Mouse (Mus musculus): ENCODE data around the gene Akip1. TPM values are rescaled to one million over a fixed set of nuclear protein-coding genes. Genes with fewer than 3 reads are reported as not detected.

Gene Akip1
- 10 to 100 TPM; 10.3 to 17.8 TPM for total RNA-seq (2021)
- long read RNA-seq, experiment 1, partial matches to known transcripts = 0 of 4 reads
- long read RNA-seq, experiment 1, other reads (novel, unspliced or antisense) = 0 of 4 reads
- long read RNA-seq, experiment 2, transcript Akip1-201 (6 exons, 1,028 nt) = major isoform, 8 of 12 reads
- long read RNA-seq, experiment 2, partial matches to known transcripts = 3 of 12 reads
- long read RNA-seq, experiment 2, other reads (novel, unspliced or antisense) = 1 of 12 reads

DNA sequence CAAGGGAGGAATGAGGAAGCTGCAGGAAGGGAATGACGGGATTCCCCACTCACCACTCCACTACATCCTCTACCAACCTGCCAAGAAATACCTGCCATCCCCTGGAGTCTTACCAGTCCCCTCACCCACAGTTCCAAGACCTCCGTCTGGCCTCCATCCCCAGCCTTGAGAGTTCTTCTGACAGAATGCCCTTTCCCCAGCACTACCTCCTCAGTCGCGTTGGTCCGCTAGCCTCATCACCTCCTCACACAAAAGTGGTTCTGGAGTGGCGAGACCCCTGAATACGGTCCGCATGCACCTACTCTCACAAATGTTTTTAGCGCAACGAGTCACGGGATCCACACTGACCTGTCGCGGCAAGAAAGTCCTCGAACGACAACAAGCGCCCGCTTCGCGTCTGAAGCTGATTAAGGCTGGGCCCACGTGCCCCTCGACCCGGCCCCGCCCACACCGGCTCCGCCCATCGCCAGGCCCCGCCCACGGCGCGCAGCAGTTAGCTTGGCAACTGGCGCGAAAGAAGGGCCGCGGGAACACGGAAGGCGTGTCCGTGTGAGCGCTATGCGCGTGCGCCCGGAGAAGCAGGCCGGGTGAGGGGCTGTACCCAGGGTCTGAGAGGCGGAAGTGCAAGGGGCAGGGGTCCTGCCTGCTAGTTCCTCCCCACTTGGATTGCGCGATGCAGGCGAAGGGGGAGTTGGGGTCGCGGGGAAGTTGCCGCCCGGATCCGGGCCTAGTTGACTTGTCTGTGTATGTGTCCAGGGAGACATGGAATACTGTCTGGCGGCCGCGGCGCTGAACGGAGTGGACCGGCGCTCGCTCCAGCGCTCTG is at the start of gene Akip1, which contains the start of gene St5:
Gene Akip1, plus strand, starts transcription at position 501 of the 826 bp plus-strand sequence.
Gene St5, minus strand, starts transcription at position 416 of the 826 bp plus-strand sequence.
- Histone ChIP-seq H3K4me3 (peak within 1 kb of the TSS; percentile 75), H3K27ac (peak within 1 kb of the TSS; percentile 87)
- intact Hi-C loops (cut with DNase I) = loop anchor here (5.0 kb wide), 1 partner anchor 176 kb away; no protein-coding TSS in a partner anchor
- TF ChIP-seq CTCF (IDR thresholded peaks at IDR 0.05) = no peak
- peak; percentile 97 for DNase-seq

DNA sequence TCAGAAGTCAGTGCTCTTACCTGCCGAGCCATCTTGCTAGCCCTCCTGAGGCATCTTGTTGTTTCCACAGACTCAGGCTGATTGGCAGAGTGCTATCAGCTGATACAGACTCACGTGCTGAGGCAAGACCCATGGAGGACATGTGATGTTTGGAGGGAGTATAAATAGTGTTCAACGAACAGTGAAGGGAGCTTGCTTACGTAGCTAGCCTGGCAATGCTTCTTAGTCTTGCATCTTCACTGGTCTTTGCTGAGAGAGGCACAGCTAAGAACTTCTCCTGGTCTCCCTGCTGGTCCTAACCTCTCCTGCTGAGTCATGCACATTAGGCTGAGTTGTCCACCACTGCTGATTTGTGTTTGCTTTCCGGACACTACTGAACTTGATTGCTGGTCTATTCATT is 48.6 kb upstream of the Akip1 start:
- no peak overlapping the region for H3K4me3 ChIP-seq
- no peak for DNase-seq
- no peak overlapping the region for H3K27ac ChIP-seq
- intact Hi-C loops (cut with DNase I) = no loop called here
- no peak for TF ChIP-seq CTCF (IDR thresholded peaks at IDR 0.05)

DNA sequence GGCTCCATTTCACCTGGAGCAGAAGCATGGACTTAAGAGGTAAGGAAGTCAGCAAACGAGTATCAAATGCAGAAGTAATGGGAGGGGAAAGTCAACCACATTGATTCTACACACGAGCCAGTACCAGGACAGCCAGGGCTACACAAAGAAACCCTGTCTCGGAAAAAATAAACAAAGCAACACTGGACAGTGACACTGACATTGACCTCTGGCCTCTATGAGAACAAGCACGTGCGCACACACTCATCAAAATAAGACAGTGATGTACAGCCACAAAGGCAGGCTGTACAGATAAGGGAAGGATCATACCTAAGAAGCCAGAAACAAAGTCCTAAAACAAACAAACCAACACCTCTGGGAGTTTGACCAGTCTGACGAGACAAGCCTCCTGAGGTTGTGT is 45.6 kb upstream of the Akip1 start:
- intact Hi-C loops (cut with DNase I) = no loop called here
- no peak for TF ChIP-seq CTCF (IDR thresholded peaks at IDR 0.05)
- Histone ChIP-seq H3K27ac (no peak overlapping the region), H3K4me3 (no peak overlapping the region)
- DNase-seq = no peak

DNA sequence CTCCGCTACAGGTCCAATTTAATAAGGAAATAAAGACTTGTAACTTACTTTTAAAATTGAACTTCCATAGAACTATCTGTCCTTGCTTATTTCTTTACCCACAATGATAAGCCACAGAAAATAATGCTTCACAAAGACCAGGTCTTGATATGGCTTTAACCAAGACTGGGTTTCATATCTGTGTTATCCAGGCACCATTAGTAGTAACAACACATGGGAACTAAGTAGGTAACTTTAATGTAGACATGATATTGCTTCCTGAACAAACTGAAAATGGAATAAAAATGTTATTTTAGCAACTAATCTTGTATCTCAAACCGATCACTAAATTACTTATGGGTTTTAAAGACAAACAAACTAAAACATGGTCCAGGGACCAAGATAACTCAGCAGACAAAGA is 44.2 kb upstream of the Akip1 start:
- TF ChIP-seq CTCF (IDR thresholded peaks at IDR 0.05) = no peak
- Histone ChIP-seq H3K4me3 (no peak overlapping the region), H3K27ac (no peak overlapping the region)
- no peak for DNase-seq
- intact Hi-C loops (cut with DNase I) = no loop called here

DNA sequence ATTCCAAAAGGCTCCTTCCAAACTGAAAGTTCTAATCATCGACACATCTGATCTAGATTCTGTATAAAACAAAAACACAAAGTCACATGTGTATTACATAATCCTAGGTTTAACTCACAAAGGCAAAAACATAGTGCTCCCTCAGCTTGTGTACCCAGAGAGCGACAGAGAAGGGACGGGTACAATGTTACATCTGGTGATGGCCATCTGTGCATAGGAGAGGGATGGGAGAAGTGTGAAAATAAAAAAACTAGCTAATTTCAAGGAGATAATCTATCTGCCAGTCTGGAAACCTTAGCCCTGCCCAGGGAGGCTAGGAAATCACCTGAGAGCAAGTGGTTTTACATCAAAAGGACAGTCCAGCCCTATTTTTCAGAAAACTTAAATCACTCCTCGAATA is 40.9 kb upstream of the Akip1 start:
- intact Hi-C loops (cut with DNase I) = no loop called here
- H3K27ac ChIP-seq = peak overlapping the region; percentile 28; the same call in 1 of the 2 replicates
- no peak for TF ChIP-seq CTCF (IDR thresholded peaks at IDR 0.05)
- H3K4me3 ChIP-seq = no peak overlapping the region
- DNase-seq = no peak

DNA sequence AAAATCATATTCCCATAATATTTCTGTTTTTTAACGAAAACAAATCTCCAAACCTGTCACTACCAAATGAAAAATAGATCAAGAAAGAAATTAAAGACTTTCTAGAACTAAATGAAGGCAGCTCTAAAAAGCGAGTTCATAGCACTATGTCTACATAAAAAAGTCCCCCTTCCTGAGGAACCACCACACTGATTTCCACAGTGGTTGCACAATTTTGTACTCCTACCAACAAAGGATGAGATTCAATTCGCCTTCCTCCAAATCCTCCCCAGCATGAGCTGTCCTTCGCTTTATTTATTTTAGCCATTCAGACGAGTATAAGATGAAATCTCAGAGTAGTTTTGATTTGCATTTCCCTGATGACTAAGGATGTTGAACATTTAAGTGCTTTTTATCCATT is 36.8 kb upstream of the Akip1 start:
- intact Hi-C loops (cut with DNase I) = no loop called here
- no peak for TF ChIP-seq CTCF (IDR thresholded peaks at IDR 0.05)
- DNase-seq = no peak
- H3K27ac ChIP-seq = no peak overlapping the region
- H3K4me3 ChIP-seq = no peak overlapping the region

DNA sequence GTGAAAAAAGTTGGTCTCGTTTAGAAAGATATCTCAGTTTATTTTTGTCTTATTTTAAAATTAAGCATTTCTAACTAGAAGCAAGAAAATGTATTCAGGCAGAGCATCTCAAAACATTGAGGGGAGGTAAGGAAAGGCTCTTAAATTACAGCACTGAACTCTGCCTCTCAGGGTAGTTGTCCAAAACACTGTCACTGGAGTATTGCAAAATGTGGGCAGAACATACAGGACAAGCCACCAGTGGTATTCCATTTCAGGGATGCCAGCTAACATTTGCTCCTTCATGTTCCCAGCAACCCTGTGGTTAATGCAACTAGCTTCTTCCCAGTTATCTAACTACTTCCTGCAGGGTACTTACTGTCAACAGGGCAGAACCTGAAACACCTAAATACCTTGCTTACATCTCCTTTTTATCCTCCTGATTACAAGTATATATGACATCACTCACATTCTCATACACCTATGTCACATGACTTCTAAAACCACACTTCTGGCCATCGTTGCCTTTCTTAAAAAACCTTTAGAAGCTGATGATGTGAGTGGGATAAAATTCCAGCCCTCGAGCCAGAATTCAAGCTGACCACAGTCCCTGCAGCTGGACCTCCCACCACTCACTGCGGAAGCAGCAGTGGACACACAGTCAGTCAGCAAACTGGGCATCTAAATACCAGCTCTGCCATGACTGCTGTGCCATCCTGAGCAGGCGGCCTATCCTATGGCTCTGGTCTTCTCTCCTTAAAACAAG is 33.9 kb upstream of the Akip1 start:
- no peak for TF ChIP-seq CTCF (IDR thresholded peaks at IDR 0.05)
- DNase-seq = no peak
- intact Hi-C loops (cut with DNase I) = no loop called here
- Histone ChIP-seq H3K27ac (peak overlapping the region; percentile 49), H3K4me3 (peak overlapping the region; percentile 35)

DNA sequence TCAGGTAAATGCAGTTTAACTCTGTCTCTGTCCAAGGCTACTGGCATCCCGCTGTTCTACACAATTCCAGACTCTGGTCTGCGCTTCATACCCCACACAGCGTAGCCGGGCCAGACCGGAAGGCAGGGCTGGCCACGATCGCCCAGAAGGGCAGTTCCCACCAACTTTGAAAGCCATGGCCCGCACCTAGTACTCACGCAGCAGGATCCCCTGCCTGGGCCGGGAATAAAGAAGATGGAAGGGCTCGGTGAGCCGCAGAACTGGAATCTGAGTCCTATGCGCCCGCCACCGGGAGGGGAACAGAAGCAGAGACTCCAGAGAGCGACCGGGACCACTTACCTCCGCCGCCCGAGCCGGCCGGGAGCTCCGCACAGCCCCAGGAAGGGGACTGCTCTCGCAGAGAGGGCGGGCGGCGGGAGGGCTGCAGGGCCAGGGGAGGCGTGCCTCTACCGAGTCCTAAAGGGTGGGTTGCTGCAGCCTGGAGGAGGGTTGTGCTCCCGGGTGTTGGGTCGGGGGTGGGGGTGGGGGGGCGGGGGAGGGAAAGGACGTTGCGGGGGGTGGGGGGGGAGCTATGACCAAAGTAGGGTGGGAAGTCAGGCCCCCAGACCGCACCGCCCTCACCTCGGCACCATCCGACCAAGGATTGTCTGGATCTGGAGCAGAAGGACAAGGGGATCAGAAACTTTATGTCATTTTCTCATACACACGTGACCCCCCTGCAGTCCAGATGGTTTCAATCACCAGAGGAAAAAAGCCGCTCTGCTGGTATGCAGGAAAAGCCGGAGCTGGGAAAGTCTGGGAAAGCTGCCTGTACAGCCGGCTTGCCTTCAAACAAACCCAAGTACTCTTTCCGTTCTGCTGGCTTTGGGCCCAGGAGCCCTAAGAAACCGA is 31.7 kb upstream of the Akip1 start:
- intact Hi-C loops (cut with DNase I) = no loop called here
- Histone ChIP-seq H3K27ac (peak overlapping the region; percentile 89), H3K4me3 (peak overlapping the region; percentile 93)
- TF ChIP-seq CTCF (IDR thresholded peaks at IDR 0.05) = no peak
- DNase-seq = peak; percentile 81

DNA sequence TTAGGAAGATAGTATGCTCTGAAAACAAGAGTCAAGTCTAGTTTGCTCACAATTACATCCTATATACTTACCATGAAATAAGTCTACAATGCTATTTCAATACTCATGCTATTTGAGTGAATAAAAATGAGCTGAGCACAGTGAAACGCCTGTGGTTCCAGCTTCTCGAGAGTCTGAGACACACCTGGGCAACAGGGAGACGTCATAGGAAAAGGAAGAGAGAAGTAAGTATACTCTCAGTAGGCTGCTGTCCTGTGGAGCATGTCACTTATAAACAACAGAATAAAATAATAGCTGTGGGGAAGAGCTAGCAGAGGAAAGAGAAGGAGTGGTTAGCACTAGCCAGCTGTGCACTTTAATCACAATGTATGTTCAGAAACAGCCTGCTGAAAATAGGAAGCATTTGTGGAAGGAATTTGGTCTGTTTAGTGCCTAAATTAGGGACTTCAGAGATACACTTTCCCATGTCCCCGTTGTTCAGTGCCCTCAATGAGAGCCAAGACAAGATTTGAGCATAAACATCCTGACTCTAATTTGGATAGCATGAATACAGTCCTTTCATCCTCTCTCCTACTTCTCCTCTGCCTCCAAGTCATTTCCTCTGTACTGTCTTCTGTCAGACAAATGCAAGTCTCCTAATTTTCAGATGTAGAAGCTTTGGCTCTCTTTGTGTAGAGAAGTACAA is 28.4 kb upstream of the Akip1 start:
- no peak for DNase-seq
- no peak overlapping the region for H3K4me3 ChIP-seq
- H3K27ac ChIP-seq = no peak overlapping the region
- intact Hi-C loops (cut with DNase I) = no loop called here
- no peak for TF ChIP-seq CTCF (IDR thresholded peaks at IDR 0.05)

DNA sequence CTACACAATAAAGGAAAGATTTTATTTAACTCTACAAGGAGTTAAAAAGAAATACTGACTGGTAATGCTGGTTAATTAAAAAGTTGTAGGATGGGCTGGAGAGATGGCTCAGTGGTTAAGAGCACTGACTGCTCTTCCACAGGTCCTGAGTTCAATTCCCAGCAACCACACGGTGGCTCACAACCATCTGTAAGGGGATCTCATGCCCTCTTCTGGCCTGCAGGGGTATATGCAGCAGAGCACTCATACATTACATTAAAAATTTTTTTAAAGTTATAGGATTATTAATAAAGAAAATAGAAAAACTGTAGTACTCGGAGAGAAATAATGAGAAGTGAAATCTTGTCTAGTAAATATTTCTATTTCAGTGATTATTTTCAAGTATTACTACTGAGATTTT is 23.2 kb upstream of the Akip1 start:
- peak; percentile 7; the same call in 1 of the 2 replicates for TF ChIP-seq CTCF (IDR thresholded peaks at IDR 0.05)
- DNase-seq = no peak
- H3K27ac ChIP-seq = no peak overlapping the region
- H3K4me3 ChIP-seq = no peak overlapping the region
- intact Hi-C loops (cut with DNase I) = no loop called here

DNA sequence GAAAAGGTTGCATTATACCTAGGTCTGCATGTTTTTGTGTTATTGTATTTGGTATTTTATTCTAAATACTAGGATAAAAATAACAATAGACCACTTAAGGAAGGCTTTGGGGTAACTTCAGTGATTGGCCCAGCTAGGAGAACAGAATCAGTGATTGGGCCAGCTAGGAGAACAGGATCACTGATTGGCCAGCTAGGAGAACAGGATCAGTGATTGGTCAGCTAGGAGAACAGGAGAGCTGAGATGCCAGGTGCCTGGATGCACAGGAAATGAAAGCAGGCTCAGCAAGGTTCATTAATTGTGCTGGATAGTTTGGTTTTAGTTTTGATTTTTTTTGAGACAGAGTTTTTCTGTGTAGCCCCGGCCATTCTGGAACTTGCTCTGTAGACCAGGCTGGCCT is 22.6 kb upstream of the Akip1 start:
- TF ChIP-seq CTCF (IDR thresholded peaks at IDR 0.05) = no peak
- no peak overlapping the region for H3K27ac ChIP-seq
- no peak overlapping the region for H3K4me3 ChIP-seq
- intact Hi-C loops (cut with DNase I) = no loop called here
- no peak for DNase-seq
